Mouse (Mus musculus) heart, embryonic 11.5 days (tissue): ENCODE measurements around the gene Ms4a6c. TPM values are rescaled to one million over a fixed set of nuclear protein-coding genes. Genes with fewer than 3 reads are reported as not detected.
"Not testable (repeated sequence)": the region's sequence is repeated elsewhere in the genome, so short reads cannot be mapped to it uniquely, and the experiment has no call there.

Experiments
- ATAC-seq: fragments of 200-750 bp; cut with Nextera tagmentation; replicated peaks from 2 replicates; pipeline ENCODE4 v1.8.0; 2017; ENCODE audit warnings: moderate library complexity; ENCODE audit not compliant: insufficient number of reproducible peaks, low FRiP score, low TSS enrichment
- H3K27ac ChIP-seq: fragments of 300-500 bp; sonication (generic); 2 replicates; pipeline ENCODE4 v1.5.1; 2014; ENCODE audit warnings: mild to moderate bottlenecking, low read depth, low read length
- H3K27me3 ChIP-seq: fragments of 300-500 bp; sonication (generic); 2 replicates; pipeline ENCODE4 v1.6.1; 2014; ENCODE audit warnings: mild to moderate bottlenecking, low read length, mixed read lengths; ENCODE audit not compliant: control insufficient read depth, insufficient read depth
- H3K36me3 ChIP-seq: fragments of 300-500 bp; sonication (generic); 2 replicates; pipeline ENCODE4 v1.6.1; 2014; ENCODE audit warnings: mild to moderate bottlenecking, low read length, moderate library complexity, mixed read lengths; ENCODE audit not compliant: control insufficient read depth, insufficient read depth
- H3K4me1 ChIP-seq: fragments of 300-500 bp; sonication (generic); 2 replicates; pipeline ENCODE4 v1.6.1; 2014; ENCODE audit warnings: low read length; ENCODE audit not compliant: control insufficient read depth, insufficient read depth
- H3K4me2 ChIP-seq: fragments of 300-500 bp; sonication (generic); 2 replicates; pipeline ENCODE4 v1.6.1; 2014; ENCODE audit warnings: mild to moderate bottlenecking, moderate library complexity
- H3K4me3 ChIP-seq: fragments of 300-500 bp; sonication (generic); 2 replicates; pipeline ENCODE4 v1.5.1; 2014; ENCODE audit warnings: low read depth, low read length
- H3K9ac ChIP-seq: fragments of 300-500 bp; sonication (generic); 2 replicates; pipeline ENCODE4 v1.6.1; 2014; ENCODE audit warnings: mild to moderate bottlenecking, low read depth, low read length, moderate library complexity
- H3K9me3 ChIP-seq: fragments of 300-500 bp; sonication (generic); replicated peaks from 2 replicates; pipeline ENCODE4 v1.6.1; 2016; ENCODE audit warnings: low read length; ENCODE audit not compliant: control insufficient read depth
- WGBS: fragments of 180-500 bp; shearing (Covaris S2); extraction: QIAGEN DNeasy Blood & Tissue Kit; methylation state at CpG from one replicate; pipeline ENCODE4 v1.1.7; 2014; ENCODE audit not compliant: insufficient replicate concordance; 5-methylcytosine and 5-hydroxymethylcytosine counted together
- polyA plus RNA-seq: library from polyadenylated mRNA; unstranded; fragments of >200 nt; fragmentation: Nextera tagmentation; extraction: Ambion mirVana; gene quantifications from 2 replicates; pipeline ENCODE4 v1.2.1, GENCODE M21; 2014

Ms4a6c gene
- polyA plus RNA-seq: 0.21 and 0.77 TPM in 2 replicates

DNA sequence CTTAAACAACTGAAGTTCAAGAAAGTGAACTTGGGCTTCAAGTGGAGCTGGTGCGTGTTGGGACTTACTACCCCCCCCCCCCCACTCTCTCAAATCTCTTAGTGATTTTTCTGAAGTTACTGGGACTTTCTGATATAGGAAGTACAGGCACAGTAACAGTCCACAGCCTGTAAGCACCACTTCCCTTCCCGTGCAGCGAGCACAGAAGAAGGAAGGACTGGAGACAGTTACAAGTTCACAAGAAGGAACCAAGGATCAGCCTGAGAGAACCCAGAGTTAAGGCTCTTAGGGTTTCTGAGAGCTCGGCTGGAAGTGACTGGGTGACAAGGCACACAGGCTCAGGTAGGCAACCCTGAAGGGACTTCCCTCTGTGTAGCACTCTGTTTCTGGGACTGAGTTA, at the start of gene Ms4a6c:
TSS of gene Ms4a6c (plus strand) at position 152 of the 400 bp plus-strand sequence.
- 74% methylated on average over 4 of the region's 4 CpGs for WGBS
- not testable (repeated sequence) for H3K4me3 ChIP-seq, ATAC-seq, H3K9me3 ChIP-seq, H3K36me3 ChIP-seq, H3K9ac ChIP-seq, H3K27ac ChIP-seq, H3K4me1 ChIP-seq, H3K4me2 ChIP-seq, H3K27me3 ChIP-seq

DNA sequence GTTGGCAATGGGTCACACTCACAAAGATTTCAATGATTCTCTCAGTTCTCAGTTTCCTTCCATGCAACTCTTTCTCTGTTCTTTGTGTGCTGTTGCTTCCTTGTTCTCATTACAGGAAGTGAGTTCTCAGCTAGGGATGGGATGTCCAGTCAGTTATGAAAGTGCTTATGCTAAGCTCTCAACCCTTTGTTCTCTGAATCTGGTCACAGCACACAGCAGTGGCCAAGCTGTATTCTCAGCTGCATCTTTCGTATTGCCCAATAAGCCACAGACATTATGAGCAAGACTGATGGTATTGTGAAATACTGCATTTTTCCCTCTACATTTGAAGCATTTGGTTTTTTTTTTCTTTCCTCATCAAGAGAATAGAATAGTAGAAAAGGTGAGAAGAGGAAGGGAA, 38.0 kb upstream of the Ms4a6c start:
- H3K27ac ChIP-seq, H3K4me3 ChIP-seq, H3K36me3 ChIP-seq, H3K4me2 ChIP-seq, H3K4me1 ChIP-seq, H3K9ac ChIP-seq, H3K27me3 ChIP-seq, ATAC-seq, H3K9me3 ChIP-seq: not testable (repeated sequence)
- 78% methylated on average over 1 of the region's 1 CpGs for WGBS

DNA sequence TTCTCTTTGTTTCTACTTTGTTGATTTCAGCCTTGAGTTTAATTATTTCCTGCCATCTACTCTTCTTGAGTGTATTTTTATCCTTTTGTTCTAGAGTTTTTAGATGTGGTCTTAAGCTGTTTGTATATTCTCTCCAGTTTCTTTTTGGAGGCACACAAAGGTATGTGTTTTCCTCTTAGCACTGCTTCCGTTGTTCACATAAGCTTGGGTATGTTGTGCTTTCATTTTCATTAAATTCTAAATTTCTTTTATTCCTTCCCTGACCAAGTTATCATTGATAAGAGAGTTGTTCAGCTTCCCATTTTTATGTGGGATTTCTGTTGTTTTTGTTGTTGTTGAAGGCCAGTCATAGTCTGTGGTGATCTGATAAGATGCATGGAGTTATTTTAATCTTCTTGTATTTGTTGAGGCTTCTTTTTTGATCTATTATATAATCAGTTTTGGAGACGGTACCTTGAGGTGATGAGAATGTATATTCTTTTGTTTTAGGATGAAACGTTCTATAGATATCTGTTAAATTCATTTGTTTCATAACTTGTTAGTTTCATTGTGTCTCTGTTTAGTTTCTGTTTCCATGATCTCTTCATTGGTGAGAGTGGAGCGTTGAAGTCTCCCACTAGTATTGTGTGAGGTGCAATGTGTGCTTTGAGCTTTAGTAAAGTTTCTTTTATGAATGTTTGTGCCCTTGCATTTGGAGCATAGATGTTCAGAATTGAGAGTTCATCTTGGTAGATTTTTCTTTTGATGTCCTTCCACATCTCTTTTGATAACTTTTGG, 33.9 kb upstream of the Ms4a6c start:
- H3K4me2 ChIP-seq: no peak overlapping the region
- no peaks in the 10 kb centered on the region for H3K27me3 ChIP-seq
- no peaks in the 10 kb centered on the region for H3K4me1 ChIP-seq
- H3K4me3 ChIP-seq: no peak overlapping the region
- H3K9ac ChIP-seq: no peak overlapping the region
- no peak for ATAC-seq
- H3K9me3 ChIP-seq: no peaks in the 10 kb centered on the region
- no peaks in the 10 kb centered on the region for H3K36me3 ChIP-seq
- no peak overlapping the region for H3K27ac ChIP-seq
- 73% methylated on average over 4 of the region's 4 CpGs for WGBS

DNA sequence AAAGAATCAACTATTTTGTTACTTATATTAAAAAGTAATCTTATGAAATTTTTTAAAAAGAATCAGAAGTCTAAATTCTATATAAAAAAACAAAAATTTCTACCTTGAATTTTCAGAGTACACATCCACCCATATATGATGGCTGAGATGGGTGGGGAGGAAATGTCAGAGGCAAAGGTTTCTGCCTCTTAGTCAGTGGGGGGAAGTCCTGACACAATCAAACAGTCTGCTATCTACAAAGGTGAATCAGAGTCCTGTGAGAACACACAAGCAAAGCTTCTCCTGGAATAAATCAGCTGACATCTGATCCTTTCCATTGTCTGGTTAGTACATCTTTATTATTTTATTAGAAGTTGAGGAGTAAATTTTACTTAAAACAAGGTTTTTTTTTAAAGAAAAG, 25.8 kb upstream of the Ms4a6c start, which contains the start of gene Ms4a4b:
TSS of gene Ms4a4b (plus strand) at position 216 of the 400 bp plus-strand sequence.
- no peaks in the 10 kb centered on the region for H3K36me3 ChIP-seq
- no peaks in the 10 kb centered on the region for H3K9me3 ChIP-seq
- no peak within 1 kb of the TSS for H3K27ac ChIP-seq
- H3K4me2 ChIP-seq: no peak within 1 kb of the TSS
- H3K27me3 ChIP-seq: no peaks in the 10 kb centered on the region
- no peak within 1 kb of the TSS for H3K4me3 ChIP-seq
- no peaks in the 10 kb centered on the region for H3K4me1 ChIP-seq
- no peak within 1 kb of the TSS for H3K9ac ChIP-seq
- ATAC-seq: no peak

DNA sequence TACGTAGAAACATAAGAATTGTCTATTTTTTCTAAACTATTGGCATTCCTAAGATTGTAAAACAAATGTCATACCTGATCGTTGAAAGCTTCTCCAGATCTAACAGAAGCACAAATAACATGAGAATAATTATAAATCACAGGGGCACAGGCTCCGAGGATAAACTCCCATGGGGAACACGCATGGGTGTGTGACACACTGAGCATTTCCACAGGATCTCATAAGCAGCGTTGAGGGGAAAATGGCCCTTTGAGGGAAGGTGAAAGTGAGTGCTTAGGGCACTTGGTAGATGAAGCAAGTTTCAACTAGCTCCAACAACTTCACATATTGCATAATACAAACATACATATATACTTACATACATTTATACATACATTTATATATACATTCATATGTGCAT, 25.2 kb upstream of the Ms4a6c start:
- Histone ChIP-seq H3K27me3 (no peaks in the 10 kb centered on the region), H3K9me3 (no peaks in the 10 kb centered on the region), H3K4me2 (no peak overlapping the region), H3K27ac (no peak overlapping the region), H3K36me3 (no peaks in the 10 kb centered on the region), H3K4me3 (no peak overlapping the region), H3K9ac (no peak overlapping the region), H3K4me1 (no peaks in the 10 kb centered on the region)
- ATAC-seq: no peak
- WGBS: 78% methylated on average over 5 of the region's 5 CpGs

DNA sequence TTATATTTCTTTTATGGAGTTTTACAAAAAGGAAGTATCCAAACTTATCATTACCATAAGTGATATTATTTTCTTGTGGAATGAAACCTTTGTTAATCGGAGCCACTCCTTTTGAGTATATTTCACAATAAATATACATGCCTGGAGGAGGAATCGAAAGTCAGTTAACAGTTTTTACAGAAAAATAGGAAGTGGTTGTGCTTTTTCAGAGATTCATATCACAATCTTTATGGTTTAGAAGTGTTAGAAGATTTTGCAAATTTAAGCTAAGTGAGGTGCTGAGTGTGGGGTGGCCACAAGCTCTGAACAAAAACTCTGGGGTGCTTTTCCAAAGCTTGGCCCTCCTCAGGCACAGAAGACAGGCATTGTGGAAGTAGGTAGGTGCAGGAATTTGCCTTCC, 21.9 kb upstream of the Ms4a6c start:
- H3K9ac ChIP-seq: no peak overlapping the region
- no peak for ATAC-seq
- no peaks in the 10 kb centered on the region for H3K27me3 ChIP-seq
- H3K9me3 ChIP-seq: no peaks in the 10 kb centered on the region
- WGBS: 81% methylated on average over 2 of the region's 2 CpGs
- no peak overlapping the region for H3K4me2 ChIP-seq
- no peaks in the 10 kb centered on the region for H3K36me3 ChIP-seq
- H3K4me3 ChIP-seq: no peak overlapping the region
- no peak overlapping the region for H3K27ac ChIP-seq
- no peaks in the 10 kb centered on the region for H3K4me1 ChIP-seq

DNA sequence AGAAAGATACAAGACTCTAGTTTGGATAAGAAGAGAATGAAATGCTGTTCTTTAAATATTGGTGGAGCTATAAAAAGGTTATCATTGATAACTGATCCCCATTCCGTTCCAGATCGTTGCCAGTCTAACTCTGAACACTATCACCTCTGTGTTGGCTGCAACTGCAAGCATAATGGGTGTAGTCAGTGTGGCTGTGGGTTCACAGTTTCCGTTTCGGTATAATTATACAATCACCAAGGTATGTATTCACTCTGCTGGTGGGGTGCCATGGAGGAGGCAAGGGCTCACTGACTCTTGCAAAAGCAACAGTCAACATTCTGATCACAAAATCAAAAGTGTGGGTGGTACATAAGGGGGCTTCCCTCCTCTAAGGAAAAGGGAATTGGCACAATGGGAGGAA, 10.1 kb upstream of the Ms4a6c start:
- H3K4me1 ChIP-seq, H3K27ac ChIP-seq, H3K36me3 ChIP-seq, H3K9me3 ChIP-seq, H3K27me3 ChIP-seq, H3K4me3 ChIP-seq, H3K4me2 ChIP-seq, ATAC-seq, H3K9ac ChIP-seq: not testable (repeated sequence)
- 81% methylated on average over 3 of the region's 4 CpGs for WGBS

DNA sequence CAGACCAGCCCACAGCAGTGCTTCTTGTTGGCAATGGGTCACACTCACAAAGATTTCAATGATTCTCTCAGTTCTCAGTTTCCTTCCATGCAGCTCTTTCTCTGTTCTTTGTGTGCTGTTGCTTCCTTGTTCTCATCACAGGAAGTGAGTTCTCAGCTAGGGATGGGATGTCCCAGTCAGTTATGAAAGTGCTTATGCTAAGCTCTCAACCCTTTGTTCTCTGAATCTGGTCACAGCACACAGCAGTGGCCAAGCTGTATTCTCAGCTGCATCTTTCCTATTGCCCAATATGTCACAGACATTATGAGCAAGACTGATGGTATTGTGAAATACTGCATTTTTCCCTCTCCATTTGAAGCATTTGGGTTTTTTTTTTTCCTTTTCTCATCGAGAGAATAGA, 4.4 kb upstream of the Ms4a6c start:
- 40% methylated on average over 1 of the region's 1 CpGs for WGBS
- H3K27me3 ChIP-seq, H3K27ac ChIP-seq, H3K4me2 ChIP-seq, ATAC-seq, H3K9ac ChIP-seq, H3K4me3 ChIP-seq, H3K9me3 ChIP-seq, H3K4me1 ChIP-seq, H3K36me3 ChIP-seq: not testable (repeated sequence)

DNA sequence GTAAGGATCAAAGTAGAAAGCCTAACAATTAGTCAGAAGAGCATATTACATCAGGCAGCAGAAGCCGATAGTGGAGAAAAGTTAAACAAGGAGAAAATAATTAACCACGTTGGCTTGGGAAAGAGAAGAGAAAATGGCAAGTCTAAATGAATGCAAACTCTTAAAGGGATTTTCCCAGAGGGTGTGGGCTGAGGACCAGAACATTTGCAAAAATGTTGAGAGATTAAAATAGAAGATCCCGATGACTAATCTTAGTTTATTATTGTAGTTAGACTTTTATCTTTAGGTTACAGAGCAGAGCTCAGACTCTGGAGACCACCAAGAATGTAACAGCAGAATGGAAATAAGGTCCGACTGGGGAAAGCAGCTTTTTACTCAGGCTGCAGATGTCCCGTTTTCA, 2.7 kb upstream of the Ms4a6c start:
- Histone ChIP-seq H3K36me3 (no peaks in the 10 kb centered on the region), H3K9ac (no peak overlapping the region), H3K27ac (no peak overlapping the region), H3K4me2 (no peak overlapping the region), H3K9me3 (no peaks in the 10 kb centered on the region), H3K4me3 (no peak overlapping the region), H3K4me1 (no peaks in the 10 kb centered on the region), H3K27me3 (no peaks in the 10 kb centered on the region)
- 59% methylated on average over 5 of the region's 5 CpGs for WGBS
- no peak for ATAC-seq
